Mouse (Mus musculus): ENCODE data around the gene Kansl1. TPM values are rescaled to one million over a fixed set of nuclear protein-coding genes. Genes with fewer than 3 reads are reported as not detected.

The Kansl1 gene
- polyA plus RNA-seq, 1 experiment from 2014 or later = 30.6 TPM

- H3K9me3 ChIP-seq = no peaks in the 10 kb centered on the region
- no peak overlapping the region for H3K4me2 ChIP-seq (replicated peaks)
- WGBS = 82% methylated on average over 5 of the region's 5 CpGs
- H3K4me1 ChIP-seq = no peaks in the 10 kb centered on the region
- H3K4me3 ChIP-seq = no peak overlapping the region
- no peaks in the 10 kb centered on the region for H3K27me3 ChIP-seq
- no peak overlapping the region for H3K27ac ChIP-seq (replicated peaks)
- no peak for ATAC-seq (replicated peaks)
- H3K36me3 ChIP-seq = peaks cover 72% of the 10 kb centered on the region
- no peak overlapping the region for H3K9ac ChIP-seq (replicated peaks)
Observed at GRCm38 (mm10) chr11:104334115-104334514, 134.5 kb downstream of the Kansl1 start.

GRCm38 (mm10) chr11:104332105-104332504 lies 136.6 kb downstream of the Kansl1 start:
- Histone ChIP-seq H3K27me3 (no peaks in the 10 kb centered on the region), H3K9me3 (no peaks in the 10 kb centered on the region), H3K4me3 (no peak overlapping the region), H3K27ac (replicated peaks) (peak overlapping the region; percentile 12), H3K36me3 (peaks cover 63% of the 10 kb centered on the region), H3K9ac (replicated peaks) (no peak overlapping the region), H3K4me1 (no peaks in the 10 kb centered on the region), H3K4me2 (replicated peaks) (no peak overlapping the region)
- no peak for ATAC-seq (replicated peaks)
- 73% methylated on average over 5 of the region's 5 CpGs for WGBS

DNA sequence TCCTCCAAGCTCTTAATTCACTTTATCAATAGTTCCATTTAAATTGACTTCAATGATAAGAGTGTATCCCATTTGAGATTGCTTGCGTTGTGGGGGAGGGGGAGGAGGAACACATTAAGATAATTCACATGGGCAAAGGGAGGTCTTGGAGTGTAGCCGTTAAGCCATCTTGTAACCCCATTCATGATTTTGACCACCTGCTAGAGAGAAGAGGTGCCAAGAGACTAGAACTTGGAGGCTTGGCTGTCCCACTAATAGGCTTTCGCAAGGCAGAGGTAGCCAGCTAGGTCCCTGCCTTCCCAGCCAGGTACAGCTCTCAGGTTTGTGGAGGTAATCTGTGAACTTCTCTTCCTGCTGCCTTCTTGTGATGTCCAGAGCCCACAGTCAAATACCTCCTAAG lies 137.5 kb downstream of the Kansl1 start:
- no peak for ATAC-seq (replicated peaks)
- H3K4me3 ChIP-seq = no peak overlapping the region
- no peak overlapping the region; the same call in 1 of the 2 replicates for H3K27ac ChIP-seq (replicated peaks)
- H3K27me3 ChIP-seq = no peaks in the 10 kb centered on the region
- peaks cover 63% of the 10 kb centered on the region for H3K36me3 ChIP-seq
- H3K9me3 ChIP-seq = no peaks in the 10 kb centered on the region
- H3K4me2 ChIP-seq (replicated peaks) = no peak overlapping the region
- H3K9ac ChIP-seq (replicated peaks) = no peak overlapping the region
- H3K4me1 ChIP-seq = no peaks in the 10 kb centered on the region
- 83% methylated on average over 3 of the region's 3 CpGs for WGBS

DNA sequence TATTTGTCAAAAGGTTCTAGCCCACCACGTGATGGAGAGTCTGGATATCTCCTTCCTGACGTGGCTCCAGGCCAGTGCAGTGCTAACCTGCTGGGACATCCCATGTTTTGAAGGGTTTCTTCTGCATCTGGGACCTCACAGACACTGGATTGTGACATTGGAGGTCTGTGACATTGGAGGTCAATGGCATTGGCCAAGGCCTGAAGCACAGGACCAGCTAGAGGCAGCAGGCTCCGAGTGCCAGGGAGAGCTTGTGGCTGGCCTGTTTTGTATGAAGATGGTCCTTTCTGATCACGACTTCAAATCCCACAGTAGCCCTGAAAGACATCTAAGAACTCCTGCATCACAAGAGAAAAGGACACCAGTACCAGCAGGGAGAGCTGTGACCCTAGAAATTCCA lies 138.5 kb downstream of the Kansl1 start:
- Histone ChIP-seq H3K36me3 (peaks cover 61% of the 10 kb centered on the region), H3K9me3 (no peaks in the 10 kb centered on the region), H3K9ac (replicated peaks) (no peak overlapping the region), H3K4me3 (no peak overlapping the region), H3K27ac (replicated peaks) (no peak overlapping the region; the same call in 1 of the 2 replicates), H3K4me1 (no peaks in the 10 kb centered on the region), H3K4me2 (replicated peaks) (no peak overlapping the region), H3K27me3 (no peaks in the 10 kb centered on the region)
- WGBS = 86% methylated on average over 4 of the region's 4 CpGs
- no peak for ATAC-seq (replicated peaks)

- no peak overlapping the region for H3K4me3 ChIP-seq
- no peak overlapping the region for H3K4me2 ChIP-seq (replicated peaks)
- no peaks in the 10 kb centered on the region for H3K4me1 ChIP-seq
- H3K9me3 ChIP-seq = no peaks in the 10 kb centered on the region
- no peak overlapping the region for H3K9ac ChIP-seq (replicated peaks)
- no peak overlapping the region; the same call in 1 of the 2 replicates for H3K27ac ChIP-seq (replicated peaks)
- no peak for ATAC-seq (replicated peaks)
- 82% methylated on average over 11 of the region's 11 CpGs for WGBS
- peaks cover 54% of the 10 kb centered on the region for H3K36me3 ChIP-seq
- H3K27me3 ChIP-seq = no peaks in the 10 kb centered on the region
Observed at GRCm38 (mm10) chr11:104329185-104329926, 139.3 kb downstream of the Kansl1 start.

DNA sequence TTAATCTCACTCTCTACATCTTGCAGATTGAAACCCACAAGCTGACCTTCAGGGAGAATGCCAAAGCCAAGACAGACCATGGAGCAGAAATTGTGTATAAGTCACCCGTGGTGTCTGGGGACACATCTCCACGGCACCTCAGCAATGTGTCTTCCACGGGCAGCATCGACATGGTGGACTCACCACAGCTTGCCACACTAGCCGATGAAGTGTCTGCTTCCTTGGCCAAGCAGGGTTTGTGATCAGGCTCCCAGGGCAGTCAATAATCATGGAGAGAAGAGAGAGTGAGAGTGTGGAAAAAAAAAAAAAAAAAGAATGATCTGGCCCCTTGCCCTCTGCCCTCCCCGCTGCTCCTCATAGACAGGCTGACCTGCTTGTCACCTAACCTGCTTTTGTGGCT lies 140.7 kb downstream of the Kansl1 start:
- Histone ChIP-seq H3K9me3 (no peaks in the 10 kb centered on the region), H3K36me3 (peaks cover 45% of the 10 kb centered on the region), H3K4me2 (replicated peaks) (no peak overlapping the region), H3K9ac (replicated peaks) (no peak overlapping the region), H3K4me1 (no peaks in the 10 kb centered on the region), H3K27me3 (no peaks in the 10 kb centered on the region), H3K27ac (replicated peaks) (no peak overlapping the region), H3K4me3 (no peak overlapping the region)
- no peak for ATAC-seq (replicated peaks)
- 91% methylated on average over 6 of the region's 6 CpGs for WGBS

GRCm38 (mm10) chr11:104327462-104327861 lies 141.2 kb downstream of the Kansl1 start:
- peaks cover 45% of the 10 kb centered on the region for H3K36me3 ChIP-seq

GRCm38 (mm10) chr11:104322142-104322541 lies 146.5 kb downstream of the Kansl1 start:
- Histone ChIP-seq H3K9ac (replicated peaks) (no peak overlapping the region), H3K27me3 (no peaks in the 10 kb centered on the region), H3K36me3 (peaks cover 38% of the 10 kb centered on the region; the same call in 1 of the 2 replicates), H3K27ac (replicated peaks) (no peak overlapping the region), H3K4me3 (no peak overlapping the region), H3K4me2 (replicated peaks) (no peak overlapping the region), H3K4me1 (peaks cover 14% of the 10 kb centered on the region), H3K9me3 (no peaks in the 10 kb centered on the region)
- ATAC-seq (replicated peaks) = no peak
- 38% methylated on average over 4 of the region's 4 CpGs for WGBS

More at GRCm38 (mm10) chr11:104327462-104327861, 141.2 kb downstream of the Kansl1 start:
- WGBS = 94% methylated on average over 1 of the region's 1 CpGs
- ATAC-seq (replicated peaks) = no peak
- Histone ChIP-seq H3K9ac (replicated peaks) (no peak overlapping the region), H3K27ac (replicated peaks) (no peak overlapping the region), H3K4me1 (no peaks in the 10 kb centered on the region), H3K4me2 (replicated peaks) (no peak overlapping the region), H3K9me3 (no peaks in the 10 kb centered on the region), H3K4me3 (no peak overlapping the region), H3K27me3 (no peaks in the 10 kb centered on the region)

- H3K4me3 ChIP-seq = no peak overlapping the region
- no peaks in the 10 kb centered on the region for H3K27me3 ChIP-seq
- H3K27ac ChIP-seq (replicated peaks) = no peak overlapping the region
- H3K4me2 ChIP-seq (replicated peaks) = no peak overlapping the region
- peaks cover 32% of the 10 kb centered on the region; the same call in 1 of the 2 replicates for H3K36me3 ChIP-seq
- H3K9me3 ChIP-seq = no peaks in the 10 kb centered on the region
- peaks cover 14% of the 10 kb centered on the region for H3K4me1 ChIP-seq
- ATAC-seq (replicated peaks) = no peak
- 59% methylated on average over 5 of the region's 5 CpGs for WGBS
- H3K9ac ChIP-seq (replicated peaks) = no peak overlapping the region
Observed at GRCm38 (mm10) chr11:104320511-104320910, 148.2 kb downstream of the Kansl1 start.

GRCm38 (mm10) chr11:104318940-104319781 lies 149.5 kb downstream of the Kansl1 start:
- ATAC-seq (replicated peaks) = peak; percentile 55
- Histone ChIP-seq H3K9me3 (no peaks in the 10 kb centered on the region), H3K4me2 (replicated peaks) (peak overlapping the region; percentile 55), H3K4me1 (peaks cover 14% of the 10 kb centered on the region), H3K9ac (replicated peaks) (peak overlapping the region; percentile 18; the same call in 1 of the 2 replicates), H3K27ac (replicated peaks) (no peak overlapping the region), H3K27me3 (no peaks in the 10 kb centered on the region), H3K4me3 (peak overlapping the region; percentile 32), H3K36me3 (peaks cover 27% of the 10 kb centered on the region)
- WGBS = 3% methylated on average over 24 of the region's 24 CpGs

GRCm38 (mm10) chr11:104317631-104318030 lies 151.0 kb downstream of the Kansl1 start:
- no peak overlapping the region for H3K27ac ChIP-seq (replicated peaks)
- H3K4me1 ChIP-seq = peaks cover 14% of the 10 kb centered on the region
- H3K9me3 ChIP-seq = no peaks in the 10 kb centered on the region
- no peak overlapping the region for H3K4me3 ChIP-seq
- peaks cover 30% of the 10 kb centered on the region for H3K36me3 ChIP-seq
- WGBS = 91% methylated on average over 3 of the region's 3 CpGs
- no peak for ATAC-seq (replicated peaks)
- H3K4me2 ChIP-seq (replicated peaks) = no peak overlapping the region
- H3K27me3 ChIP-seq = no peaks in the 10 kb centered on the region
- no peak overlapping the region for H3K9ac ChIP-seq (replicated peaks)

DNA sequence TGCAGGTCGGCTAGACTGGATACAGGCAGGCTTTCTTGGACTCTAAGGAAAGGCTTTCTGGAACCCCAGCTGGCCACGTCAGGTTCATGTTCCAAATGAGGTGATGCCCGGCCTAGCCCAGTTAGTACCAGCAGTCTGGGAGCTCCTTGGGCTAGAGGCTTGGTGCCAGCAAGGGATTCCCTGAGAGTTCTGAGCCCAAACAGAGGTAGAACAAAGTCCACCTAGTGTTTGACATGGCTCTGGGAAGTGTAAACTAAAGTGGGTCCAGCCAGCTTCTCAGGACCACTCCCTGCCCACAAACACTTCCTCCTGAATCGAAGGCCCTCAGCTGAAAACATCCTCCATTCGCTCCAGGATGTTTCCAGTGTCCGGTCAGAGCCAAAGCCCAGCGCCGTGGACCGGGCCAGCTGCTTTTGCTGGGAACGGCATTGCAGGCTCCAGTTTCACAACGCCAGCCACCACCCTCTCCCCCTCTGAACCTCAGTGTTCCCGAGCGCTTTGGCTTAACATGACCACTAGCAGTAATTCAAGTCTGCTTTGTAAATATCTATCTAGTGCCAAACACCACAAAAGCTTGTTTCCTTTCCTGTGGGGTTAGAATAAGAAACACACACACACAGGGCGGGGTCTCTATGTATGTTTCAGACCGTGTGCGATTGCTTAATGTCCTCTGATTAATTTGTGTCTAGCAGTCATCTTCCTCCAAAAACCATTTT lies 151.8 kb downstream of the Kansl1 start:
- Histone ChIP-seq H3K4me1 (peaks cover 14% of the 10 kb centered on the region), H3K9me3 (no peaks in the 10 kb centered on the region), H3K4me2 (replicated peaks) (no peak overlapping the region), H3K4me3 (no peak overlapping the region), H3K27ac (replicated peaks) (no peak overlapping the region), H3K36me3 (peaks cover 26% of the 10 kb centered on the region), H3K9ac (replicated peaks) (no peak overlapping the region), H3K27me3 (no peaks in the 10 kb centered on the region)
- WGBS = 76% methylated on average over 16 of the region's 16 CpGs
- ATAC-seq (replicated peaks) = no peak

Measured in forebrain, embryonic 15.5 days (tissue).